Mouse (Mus musculus): ENCODE measurements around the gene Gzma. TPM values are rescaled to one million over a fixed set of nuclear protein-coding genes. Genes with fewer than 3 reads are reported as not detected.

Gzma gene
- polyA plus RNA-seq, 2 experiments from 2014 or later, result 4.9 to 5.0 TPM

DNA sequence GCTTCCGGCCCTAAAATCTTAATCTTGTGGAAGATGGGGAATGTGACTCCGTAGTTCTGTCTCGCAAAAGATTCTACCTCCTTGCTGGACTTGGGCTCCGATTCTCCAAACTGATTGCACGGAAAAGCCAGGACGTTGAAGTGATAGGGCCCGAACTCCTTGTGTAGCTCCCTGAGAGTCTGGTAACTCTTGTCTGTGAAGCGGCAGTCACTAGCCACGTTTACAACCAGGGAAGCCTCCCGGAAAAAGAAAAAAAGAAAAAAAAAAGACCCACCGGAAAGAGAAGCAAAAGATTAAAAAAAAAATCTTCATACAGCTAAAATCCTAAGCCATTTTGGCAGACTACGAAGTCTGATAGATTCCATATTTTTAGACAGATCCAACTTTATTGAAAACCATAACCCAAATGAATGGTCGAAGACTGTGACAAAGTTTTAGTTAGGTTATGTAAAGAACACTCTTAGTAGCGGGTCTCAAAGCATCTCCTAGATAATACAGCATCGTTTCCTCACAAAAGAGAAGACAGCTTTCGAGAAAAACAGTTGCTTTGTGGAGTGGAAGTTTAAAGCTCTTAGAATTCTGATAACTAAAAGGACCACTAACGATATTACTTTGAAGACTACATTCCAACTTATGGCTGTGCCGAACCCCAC, 55.2 kb downstream of the Gzma start:
- ATAC-seq, result no peak

DNA sequence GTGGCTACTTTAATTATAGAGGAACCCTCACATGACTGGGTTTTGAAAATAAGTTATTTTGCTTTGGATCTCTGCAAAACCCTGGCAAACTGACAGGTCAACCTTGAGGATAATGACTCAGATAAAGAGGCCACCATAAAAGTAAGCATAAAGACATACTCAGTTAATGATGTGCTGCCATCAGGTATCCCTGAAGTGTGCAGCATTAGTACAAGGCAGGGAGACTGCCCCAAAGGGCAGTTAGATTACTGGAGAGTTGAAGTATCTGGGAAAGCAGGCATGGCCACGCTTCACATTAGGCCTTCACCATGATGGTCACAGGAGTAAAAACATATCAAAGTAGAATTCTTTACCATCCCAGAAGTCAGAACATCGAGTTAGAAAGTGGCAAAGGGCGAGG, 55.9 kb downstream of the Gzma start:
- ATAC-seq, result no peak

Other genes starting within 250 kb of the Gzma start
- gene Mtrex, start 173.6 kb downstream of the Gzma start, polyA plus RNA-seq (2017; shearing (Covaris generic)), result 10 to 100 TPM; 61.6 to 74.8 TPM
- 10 to 100 TPM; 10.7 to 14.2 TPM for gene Dhx29, start 173.5 kb downstream of the Gzma start, polyA plus RNA-seq (2017; shearing (Covaris generic))
- not detected for gene Ccno, start 113.2 kb downstream of the Gzma start, polyA plus RNA-seq (2017; shearing (Covaris generic))
- gene Mcidas, start 107.1 kb downstream of the Gzma start, polyA plus RNA-seq (2017; shearing (Covaris generic)), result under 1 TPM in 1 of 2 experiments, not detected in 1; 0.13 TPM
- gene Cdc20b, start 65.9 kb downstream of the Gzma start, polyA plus RNA-seq (2017; shearing (Covaris generic)), result not detected
- gene Gpx8, start 54.6 kb downstream of the Gzma start, polyA plus RNA-seq (2017; shearing (Covaris generic)), result not detected
- gene Esm1, start 108.7 kb upstream of the Gzma start, polyA plus RNA-seq (2017; shearing (Covaris generic)), result not detected
- under 1 TPM in 1 of 2 experiments, not detected in 1; 0.77 TPM for gene Gzmk, start 124.9 kb upstream of the Gzma start, polyA plus RNA-seq (2017; shearing (Covaris generic))
- gene BC067074, start 192.2 kb upstream of the Gzma start, polyA plus RNA-seq (2017; shearing (Covaris generic)), result not detected